Mouse (Mus musculus): ENCODE measurements around the gene Vegfd.

Gene Vegfd

GRCm38 (mm10) chrX:164373081-164373480 lies at the start of gene Vegfd:
Gene Vegfd, plus strand, starts transcription at chrX:164373378.
- DNase-seq (ENCODE audit: low spot score in 2 of 2), result no peak

- no peak for DNase-seq (ENCODE audit: low spot score in 2 of 2)
Observed at GRCm38 (mm10) chrX:164323391-164323913, 49.7 kb upstream of the Vegfd start.

GRCm38 (mm10) chrX:164330351-164330750 lies 42.8 kb upstream of the Vegfd start:
- DNase-seq (ENCODE audit: low spot score in 2 of 2), result no peak

- DNase-seq (ENCODE audit: low spot score in 2 of 2), result no peak
Observed at GRCm38 (mm10) chrX:164330766-164331165, 42.4 kb upstream of the Vegfd start.

- DNase-seq (ENCODE audit: low spot score in 2 of 2), result no peak
Observed at GRCm38 (mm10) chrX:164338591-164338990, 34.6 kb upstream of the Vegfd start.

GRCm38 (mm10) chrX:164345359-164345938 lies 27.7 kb upstream of the Vegfd start:
- no peak for DNase-seq (ENCODE audit: low spot score in 2 of 2)

- no peak for DNase-seq (ENCODE audit: low spot score in 2 of 2)
Observed at GRCm38 (mm10) chrX:164348937-164349336, 24.2 kb upstream of the Vegfd start.

GRCm38 (mm10) chrX:164365153-164365865 lies 7.9 kb upstream of the Vegfd start:
- DNase-seq (ENCODE audit: low spot score in 2 of 2), result no peak

GRCm38 (mm10) chrX:164370576-164370975 lies 2.6 kb upstream of the Vegfd start:
- DNase-seq (ENCODE audit: low spot score in 2 of 2), result no peak

- DNase-seq (ENCODE audit: low spot score in 2 of 2), result no peak
Observed at GRCm38 (mm10) chrX:164374586-164374985, 1.4 kb downstream of the Vegfd start.

GRCm38 (mm10) chrX:164379721-164380120 lies 6.5 kb downstream of the Vegfd start:
- DNase-seq (ENCODE audit: low spot score in 2 of 2), result no peak

GRCm38 (mm10) chrX:164381618-164382408 lies 8.6 kb downstream of the Vegfd start:
- peak; percentile 11 to 28 for DNase-seq (ENCODE audit: low spot score in 2 of 2)

GRCm38 (mm10) chrX:164394091-164394490 lies 20.9 kb downstream of the Vegfd start:
- no peak for DNase-seq (ENCODE audit: low spot score in 2 of 2)

GRCm38 (mm10) chrX:164398456-164398855 lies 25.3 kb downstream of the Vegfd start:
- DNase-seq (ENCODE audit: low spot score in 2 of 2), result no peak

- no peak for DNase-seq (ENCODE audit: low spot score in 2 of 2)
Observed at GRCm38 (mm10) chrX:164405080-164405649, 32.0 kb downstream of the Vegfd start.

- DNase-seq (ENCODE audit: low spot score in 2 of 2), result no peak
Observed at GRCm38 (mm10) chrX:164406133-164407022, 33.2 kb downstream of the Vegfd start.

- no peak for DNase-seq (ENCODE audit: low spot score in 2 of 2)
Observed at GRCm38 (mm10) chrX:164408301-164408927, 35.2 kb downstream of the Vegfd start.

GRCm38 (mm10) chrX:164410562-164410961 lies 37.4 kb downstream of the Vegfd start:
- no peak for DNase-seq (ENCODE audit: low spot score in 2 of 2)

- DNase-seq (ENCODE audit: low spot score in 2 of 2), result no peak
Observed at GRCm38 (mm10) chrX:164416803-164417202, 43.6 kb downstream of the Vegfd start.

- DNase-seq (ENCODE audit: low spot score in 2 of 2), result no peak
Observed at GRCm38 (mm10) chrX:164418008-164418407, 44.8 kb downstream of the Vegfd start.
